Mouse (Mus musculus): Measurements from ENCODE around the gene A730061H03Rik.

Gene A730061H03Rik

GRCm38 (mm10) chr14:55544334-55544733 lies 15.9 kb downstream of the A730061H03Rik start:
- DNase-seq: peak; percentile 25

DNA sequence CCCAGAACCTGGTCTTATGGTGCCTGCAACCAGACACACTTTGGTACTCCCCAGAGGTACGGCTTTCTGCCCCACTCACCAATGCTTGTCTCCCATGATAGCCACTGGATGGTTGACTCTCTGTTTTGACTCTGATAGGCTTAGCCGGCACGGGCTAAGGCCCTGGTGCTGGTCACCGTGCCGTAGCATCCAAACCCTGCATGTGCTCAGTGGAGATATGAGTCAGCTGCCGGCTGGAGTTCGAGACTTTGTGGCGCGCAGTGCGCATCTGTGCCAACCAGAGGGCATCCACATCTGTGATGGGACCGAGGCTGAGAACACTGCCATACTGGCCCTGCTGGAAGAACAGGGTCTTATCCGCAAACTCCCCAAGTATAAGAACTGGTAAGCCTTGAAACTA lies 17.9 kb downstream of the A730061H03Rik start:
- DNase-seq: no peak

DNA sequence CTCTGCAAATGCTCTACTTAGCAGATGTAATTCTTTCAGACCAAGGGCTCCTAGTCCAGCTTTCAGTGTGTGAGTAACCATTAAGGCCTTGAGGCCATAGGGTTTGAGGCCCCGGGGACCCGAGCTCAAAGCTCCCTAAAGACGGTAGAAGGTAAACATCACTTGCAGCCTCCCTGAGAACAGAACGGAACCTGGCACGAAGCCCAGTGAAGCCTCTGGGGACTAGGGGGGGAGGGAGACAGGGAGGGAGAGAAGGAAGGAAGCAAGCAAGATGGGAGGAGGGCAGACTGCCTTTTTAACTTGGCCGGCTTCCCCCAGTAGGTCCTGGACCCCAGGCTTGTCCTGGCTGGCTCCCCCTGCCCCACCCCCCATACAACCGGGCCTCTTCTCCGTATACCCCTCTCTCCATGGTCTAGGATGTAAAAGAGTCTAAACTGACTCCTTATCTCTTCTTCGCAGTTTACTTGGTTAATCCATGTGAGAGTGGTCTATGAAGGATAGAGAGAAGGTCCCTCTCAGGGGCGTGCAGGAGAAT lies 19.4 kb downstream of the A730061H03Rik start:
- peak; percentile 83 for DNase-seq

DNA sequence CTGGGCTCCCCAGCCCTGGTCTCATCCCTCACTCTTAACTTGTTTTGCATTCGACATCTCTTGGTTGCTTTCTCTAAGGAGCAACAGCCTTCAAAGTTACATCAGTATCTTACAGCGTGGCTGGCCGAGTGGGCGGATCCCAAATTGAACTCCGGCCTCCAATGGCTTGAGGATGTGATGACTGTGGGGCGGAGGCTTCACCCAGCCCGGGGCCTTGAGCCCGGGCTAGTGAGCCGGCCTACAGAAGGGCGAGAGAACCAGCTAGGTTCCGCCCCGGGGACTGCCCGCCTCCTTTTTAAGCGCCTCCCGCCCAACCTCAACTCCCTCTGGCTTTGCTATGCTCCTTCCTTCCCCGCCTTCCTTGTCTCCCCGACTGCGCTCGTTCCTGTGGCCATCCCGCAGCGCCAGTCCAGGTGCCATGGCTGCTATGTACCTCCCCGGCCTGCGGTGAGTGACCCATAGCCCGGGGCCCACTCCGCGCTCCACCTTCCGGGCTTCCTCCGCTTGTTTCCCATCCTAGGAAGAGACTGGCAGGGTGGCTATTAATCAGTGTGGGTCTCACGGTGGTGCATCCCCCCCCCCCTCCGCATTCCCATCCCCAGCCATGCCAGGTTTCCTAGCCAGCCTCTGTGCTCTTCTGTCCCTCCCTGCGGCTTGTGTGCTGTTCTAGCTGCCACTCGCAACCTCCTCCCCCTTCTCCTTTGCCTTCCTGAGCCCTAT lies 20.0 kb downstream of the A730061H03Rik start, which contains the start of gene Pck2:
Gene Pck2 (plus strand): TSS at position 200 of the 720 bp plus-strand sequence.
- peak; percentile 69 for DNase-seq

GRCm38 (mm10) chr14:55536116-55536745 lies 24.0 kb downstream of the A730061H03Rik start:
- peak; percentile 50 for DNase-seq

DNA sequence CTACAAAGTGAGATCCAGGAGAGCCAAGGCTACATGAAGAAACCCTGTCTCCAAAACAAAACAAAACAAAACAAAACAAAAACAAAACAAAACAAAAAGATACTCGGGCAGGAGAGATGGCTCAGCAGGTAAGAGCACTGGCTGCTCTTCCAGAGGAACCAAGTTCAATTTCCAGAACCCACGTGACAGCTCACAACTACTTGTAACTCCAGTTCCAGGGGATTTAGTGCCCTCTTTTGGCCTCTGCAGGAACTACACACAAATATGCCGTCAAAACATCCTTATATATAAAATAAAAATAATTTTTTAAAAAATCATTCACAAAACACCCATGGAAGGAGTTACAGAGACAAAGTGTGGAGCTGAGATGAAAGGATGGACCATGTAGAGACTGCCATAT lies 32.3 kb downstream of the A730061H03Rik start:
- no peak for DNase-seq

GRCm38 (mm10) chr14:55526674-55527073 lies 33.5 kb downstream of the A730061H03Rik start:
- no peak for DNase-seq

- DNase-seq: no peak
Observed at GRCm38 (mm10) chr14:55524785-55525184, 35.4 kb downstream of the A730061H03Rik start, which contains the start of gene Nrl. Nrl (minus strand) TSS chr14:55524981.

DNA sequence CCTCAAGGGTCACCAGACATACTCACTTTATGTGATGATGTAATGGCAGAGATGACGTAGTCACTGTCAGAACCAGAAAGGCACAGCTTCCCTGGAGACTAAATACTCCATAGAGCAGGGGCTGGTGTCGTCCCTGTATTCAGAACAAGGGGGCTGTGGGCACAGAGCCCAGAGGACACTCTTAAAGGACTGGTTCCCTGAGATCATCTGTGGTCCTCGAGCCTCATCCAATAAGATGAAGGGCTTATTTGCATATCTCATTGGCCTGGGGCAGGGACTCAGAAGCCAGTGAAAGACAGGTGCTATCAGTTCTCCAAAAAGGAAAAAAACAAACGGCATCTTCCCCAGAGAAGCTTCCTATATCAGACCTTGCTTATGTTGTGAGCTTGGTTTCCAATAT lies 36.1 kb downstream of the A730061H03Rik start:
- DNase-seq: no peak

- DNase-seq: peak; percentile 43
Observed at GRCm38 (mm10) chr14:55520451-55521361, 39.5 kb downstream of the A730061H03Rik start.

GRCm38 (mm10) chr14:55519604-55520003 lies 40.6 kb downstream of the A730061H03Rik start:
- DNase-seq: no peak

GRCm38 (mm10) chr14:55518897-55519296 lies 41.3 kb downstream of the A730061H03Rik start:
- peak; percentile 46 for DNase-seq

- DNase-seq: no peak
Observed at GRCm38 (mm10) chr14:55515846-55516245, 44.4 kb downstream of the A730061H03Rik start.

DNA sequence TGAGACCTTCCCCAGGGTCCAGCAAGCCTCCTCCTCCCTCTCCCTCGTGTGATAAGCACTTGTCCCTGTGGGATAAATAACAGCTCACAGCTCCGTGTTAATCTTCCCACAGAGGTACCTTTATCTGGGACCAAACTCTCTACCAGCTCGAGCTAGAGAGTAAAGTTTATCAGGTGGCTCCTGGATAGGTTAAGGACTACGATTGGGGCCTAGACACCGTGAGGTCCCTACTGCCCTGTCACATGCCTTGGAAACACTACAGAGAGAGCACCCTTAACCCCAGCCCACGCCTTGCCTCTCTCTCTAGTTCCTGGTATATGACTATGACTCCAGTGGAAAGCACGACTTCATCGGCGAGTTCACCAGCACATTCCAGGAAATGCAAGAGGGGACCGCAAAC lies 46.3 kb downstream of the A730061H03Rik start:
- no peak for DNase-seq

DNA sequence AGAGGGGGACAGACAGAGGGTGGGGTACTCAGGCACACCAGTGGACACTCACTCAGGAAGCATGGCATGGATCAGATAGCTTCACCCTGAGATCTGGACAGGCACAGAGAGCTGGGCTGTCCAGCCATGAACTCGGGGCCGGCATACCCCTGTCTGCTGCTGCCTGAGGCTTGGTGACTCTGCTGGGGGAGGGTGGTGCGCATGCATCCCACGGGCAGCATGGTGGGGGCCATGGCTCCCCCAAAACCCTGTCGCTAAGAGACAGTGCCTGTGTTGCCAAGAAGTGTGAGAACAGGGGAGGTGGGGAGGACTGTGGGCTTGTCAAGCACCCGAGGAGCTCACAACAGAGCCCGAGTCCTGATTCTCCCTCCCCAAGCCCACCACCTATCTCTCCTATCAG lies 49.2 kb downstream of the A730061H03Rik start:
- DNase-seq: peak; percentile 58

DNA sequence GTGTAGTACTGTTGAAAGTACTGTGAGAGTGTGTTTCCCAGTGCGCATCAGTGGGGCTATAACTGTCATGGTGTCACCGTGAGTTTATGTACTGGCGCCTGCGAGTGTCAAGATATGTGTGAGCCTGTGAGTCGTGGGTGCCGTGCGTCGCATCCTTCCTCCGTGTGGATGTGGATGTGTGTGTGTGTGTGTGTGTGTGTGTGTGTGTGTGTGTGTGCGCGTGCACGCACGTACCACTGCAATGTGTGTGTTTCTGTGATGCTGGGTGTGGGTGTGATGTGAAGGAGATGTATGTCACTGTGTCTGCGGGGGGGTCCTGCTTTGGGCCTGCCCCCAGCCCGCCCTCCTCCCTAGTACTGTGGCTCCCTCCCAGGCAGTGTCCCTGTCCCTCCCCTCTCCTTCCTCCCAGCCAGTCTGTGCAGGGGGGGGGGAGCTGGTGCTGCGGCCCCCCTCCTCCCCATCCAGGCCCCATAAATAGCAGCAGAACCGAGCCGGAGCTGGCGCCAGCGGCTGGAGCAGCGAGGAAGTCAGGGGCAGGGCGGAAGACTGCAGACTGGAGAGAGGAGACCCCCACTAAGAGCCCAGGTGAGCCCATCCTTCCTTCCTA lies 50.0 kb downstream of the A730061H03Rik start, which contains the start of gene Cpne6:
Gene Cpne6 (plus strand): TSS at position 321 of the 607 bp plus-strand sequence.
- peak; percentile 55 for DNase-seq

All from right cerebral cortex, postnatal 14 days (tissue).